Mouse (Mus musculus) adrenal gland, adult 10 weeks (tissue): ENCODE results near the gene Dmc1. TPM values are rescaled to one million over a fixed set of nuclear protein-coding genes. Genes with fewer than 3 reads are reported as not detected.

Experiments
- polyA plus RNA-seq: library from polyadenylated mRNA; stranded (reverse); fragments of 350-450 nt; fragmentation: Illumina TruSeq; extraction: RNeasy Lipid Tissue Mini Kit (QIAGEN cat#74804); gene quantifications from one replicate; pipeline ENCODE4 v1.2.3, GENCODE M21; 2014; ENCODE audit warnings: low read depth, low replicate concordance

Gene Dmc1
- 9.0 TPM for polyA plus RNA-seq

DNA sequence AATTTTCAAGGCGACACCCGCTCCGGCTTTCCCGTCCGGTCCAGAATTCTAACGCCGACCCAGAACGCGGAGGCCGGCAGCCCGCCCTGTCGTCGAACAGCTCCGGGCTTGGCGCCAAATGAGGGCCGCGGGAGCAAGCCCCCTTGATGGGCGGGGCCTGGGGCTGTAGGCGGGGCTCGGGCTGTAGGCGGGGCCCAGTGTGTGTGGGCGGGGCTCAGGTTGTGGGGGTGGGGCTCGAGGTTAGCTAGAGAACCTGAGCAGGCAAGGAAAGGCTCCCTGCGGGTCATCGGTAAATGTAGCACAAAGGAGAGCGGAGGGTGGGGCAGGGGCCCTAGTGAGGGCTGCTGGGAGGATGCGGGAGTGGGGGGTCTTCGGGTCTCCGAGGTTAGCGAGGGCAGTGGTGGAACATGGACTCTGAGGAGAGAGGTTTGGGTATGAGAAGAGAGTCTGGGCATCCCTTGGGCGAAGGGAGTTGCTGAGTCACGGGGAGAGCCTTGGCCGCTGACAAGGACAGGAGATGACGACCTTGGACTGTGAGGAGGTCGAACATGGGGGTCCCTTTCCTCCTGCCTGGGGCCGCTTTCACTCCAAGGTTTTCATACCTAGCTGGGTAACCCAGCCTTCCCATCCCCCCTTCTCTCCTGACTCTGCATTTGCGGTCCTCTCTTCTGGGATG is at the start of gene Dmc1:
TSS of gene Dmc1 (minus strand) at position 120 of the 676 bp plus-strand sequence.

DNA sequence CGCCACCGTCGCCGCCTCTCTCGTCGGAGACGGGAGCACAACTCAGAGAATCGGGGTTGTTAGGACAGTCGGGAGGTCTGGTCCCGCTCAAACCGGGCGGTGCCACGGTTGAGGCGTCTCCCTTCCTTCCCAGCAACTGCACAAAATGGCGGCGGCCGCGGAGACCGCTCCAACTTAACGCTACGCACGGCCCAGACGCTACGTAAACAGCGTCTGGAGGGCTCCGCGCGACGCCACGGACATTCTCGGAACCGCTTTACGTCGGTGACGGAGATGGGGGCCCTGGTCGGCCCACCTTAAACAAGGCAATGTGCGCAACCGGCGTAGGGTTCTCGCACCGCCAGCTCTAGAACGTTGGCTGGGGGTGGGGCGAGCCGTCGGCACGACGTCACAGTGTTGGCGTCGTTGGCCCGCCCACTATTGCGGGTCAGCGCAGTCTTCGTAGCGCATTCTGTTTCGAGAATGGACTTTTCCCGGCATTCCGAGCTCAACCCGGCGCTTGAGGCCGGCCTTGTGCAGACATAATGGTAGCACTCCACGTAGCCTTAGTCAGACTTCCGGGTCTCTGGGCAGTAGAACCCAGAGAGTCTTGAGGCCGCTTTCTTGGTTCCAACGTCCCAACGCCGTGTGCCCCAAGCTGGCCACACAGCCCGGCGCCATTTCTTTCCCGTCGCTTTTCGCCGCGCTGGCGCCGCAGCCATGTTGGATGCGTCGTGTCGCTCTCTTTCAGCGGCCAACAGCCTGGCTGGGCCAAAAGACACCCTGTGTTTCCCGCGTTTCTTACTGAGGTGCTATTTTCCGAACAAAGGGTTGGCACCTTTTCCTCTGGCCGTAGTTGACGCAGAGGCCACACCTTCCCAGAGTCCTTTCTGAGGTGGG is 58.3 kb downstream of the Dmc1 start, which contains the start of gene Ddx17:
TSS of gene Ddx17 (minus strand) at position 332 of the 879 bp plus-strand sequence.

DNA sequence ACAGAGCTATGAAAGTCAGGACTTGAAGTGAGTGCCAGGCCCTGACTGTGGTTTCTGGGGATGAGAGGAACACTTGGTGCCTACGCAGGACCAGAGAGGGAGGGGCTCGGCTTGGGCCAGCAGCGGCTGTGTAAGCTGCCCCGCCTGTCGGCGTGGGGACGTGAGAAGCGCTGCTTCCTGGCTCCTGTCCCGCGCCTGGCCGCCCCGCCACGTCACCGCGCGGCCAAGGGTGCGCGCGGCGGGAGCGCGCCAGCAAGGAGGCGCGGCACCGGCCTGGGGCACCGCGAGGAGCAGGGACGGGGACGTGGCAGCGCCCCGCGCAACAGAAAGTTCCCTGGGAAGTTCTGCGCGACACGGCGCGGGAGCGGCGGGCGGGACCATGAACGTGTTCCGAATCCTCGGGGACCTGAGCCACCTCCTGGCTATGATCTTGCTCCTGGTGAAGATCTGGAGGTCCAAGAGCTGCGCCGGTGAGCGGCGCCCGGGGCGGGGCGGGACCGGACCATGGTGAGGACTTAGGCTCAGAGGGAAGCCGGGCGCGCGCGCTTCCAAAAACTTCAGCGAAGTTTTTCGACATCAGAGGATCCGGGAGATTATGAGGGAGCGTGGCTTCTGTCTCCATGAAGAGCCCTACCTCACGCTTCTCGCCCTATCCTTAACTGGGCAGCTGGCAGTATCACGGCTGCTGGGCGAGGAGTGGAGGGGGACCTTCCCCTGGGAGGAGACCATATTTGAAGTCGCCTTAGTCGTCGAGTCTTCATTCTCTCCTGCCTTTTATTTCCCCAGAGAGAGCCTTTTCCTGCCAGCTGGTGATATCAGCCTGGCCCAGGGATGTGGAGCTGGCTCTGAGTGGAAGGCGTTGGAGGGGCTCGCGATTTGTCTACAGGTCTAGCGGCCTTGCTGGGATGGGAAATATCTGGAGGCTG is 88.5 kb downstream of the Dmc1 start, which contains the start of gene Kdelr3:
TSS of gene Kdelr3 (plus strand) at position 241 of the 926 bp plus-strand sequence.

Other genes with a start within 250 kb of the Dmc1 start
- gene Tmem184b, start 201.5 kb downstream of the Dmc1 start, polyA plus RNA-seq, result 11.0 TPM
- 20.4 TPM for gene Csnk1e, start 149.5 kb downstream of the Dmc1 start, polyA plus RNA-seq
- not detected for gene Kcnj4, start 99.9 kb downstream of the Dmc1 start, polyA plus RNA-seq
- 2.3 TPM for gene Kdelr3, start 88.7 kb downstream of the Dmc1 start, polyA plus RNA-seq
- gene Ddx17, start 58.4 kb downstream of the Dmc1 start, polyA plus RNA-seq, result 281 TPM
- gene Fam227a, start 53.8 kb upstream of the Dmc1 start, polyA plus RNA-seq, result 1.7 TPM
- 0.93 TPM for gene Cby1, start 54.1 kb upstream of the Dmc1 start, polyA plus RNA-seq
- gene Tomm22, start 65.8 kb upstream of the Dmc1 start, polyA plus RNA-seq, result 276 TPM
- gene Josd1, start 82.8 kb upstream of the Dmc1 start, polyA plus RNA-seq, result 17.4 TPM
- gene Gtpbp1, start 85.7 kb upstream of the Dmc1 start, polyA plus RNA-seq, result 1.9 TPM
- 4.4 TPM for gene Sun2, start 137.4 kb upstream of the Dmc1 start, polyA plus RNA-seq
- 1.3 TPM for gene Dnal4, start 172.7 kb upstream of the Dmc1 start, polyA plus RNA-seq
- 0.82 TPM for gene Nptxr, start 199.7 kb upstream of the Dmc1 start, polyA plus RNA-seq
- gene Npcd, start 229.1 kb upstream of the Dmc1 start, polyA plus RNA-seq, result not detected
- gene Cbx6, start 229.6 kb upstream of the Dmc1 start, polyA plus RNA-seq, result 8.0 TPM